Mouse (Mus musculus) intestine, embryonic 14.5 days (tissue): ENCODE data around the gene Lmbrd1. TPM values are rescaled to one million over a fixed set of nuclear protein-coding genes. Genes with fewer than 3 reads are reported as not detected.

Experiments used
- ATAC-seq: fragments of 200-750 bp; cut with Nextera tagmentation; replicated peaks from 2 replicates; pipeline ENCODE4 v1.8.0; 2017; ENCODE audit warnings: low read depth, moderate number of reproducible peaks, moderate TSS enrichment, moderate library complexity; ENCODE audit not compliant: low FRiP score, low TSS enrichment
- DNase-seq: peaks from one replicate; pipeline ENCODE4 v3.0.0-alpha.2; 2018; ENCODE audit warnings: low spot score
- H3K27ac ChIP-seq: fragments of 300-500 bp; sonication (generic); 2 replicates; pipeline ENCODE4 v1.5.1; 2014; ENCODE audit warnings: low read depth, mild to moderate bottlenecking, control low read depth
- H3K27me3 ChIP-seq: fragments of 300-500 bp; sonication (generic); replicated peaks from 2 replicates; pipeline ENCODE4 v1.6.1; 2014; ENCODE audit warnings: low read length, control low read depth; ENCODE audit not compliant: control insufficient read depth, insufficient read depth
- H3K36me3 ChIP-seq: fragments of 300-500 bp; sonication (generic); 2 replicates; pipeline ENCODE4 v1.6.1; 2014; ENCODE audit warnings: low read length, control low read depth; ENCODE audit not compliant: control insufficient read depth, insufficient read depth
- H3K4me1 ChIP-seq: fragments of 300-500 bp; sonication (generic); replicated peaks from 2 replicates; pipeline ENCODE4 v1.6.1; 2014; ENCODE audit warnings: low read length, control low read depth, mixed read lengths; ENCODE audit not compliant: control insufficient read depth, insufficient read depth
- H3K4me2 ChIP-seq: fragments of 300-500 bp; sonication (generic); 2 replicates; pipeline ENCODE4 v1.6.1; 2014; ENCODE audit warnings: low read length
- H3K4me3 ChIP-seq: fragments of 300-500 bp; sonication (generic); 2 replicates; pipeline ENCODE4 v1.5.1; 2014; ENCODE audit warnings: low read depth, low read length, control low read depth, mixed read lengths
- H3K9ac ChIP-seq: fragments of 300-500 bp; sonication (generic); 2 replicates; pipeline ENCODE4 v1.6.1; 2014; ENCODE audit warnings: mild to moderate bottlenecking, low read length
- H3K9me3 ChIP-seq: fragments of 300-500 bp; sonication (generic); 2 replicates; pipeline ENCODE4 v1.6.1; 2016; ENCODE audit warnings: low read length, control low read depth; ENCODE audit not compliant: control insufficient read depth
- WGBS: fragments of 180-500 bp; shearing (Covaris S2); extraction: QIAGEN DNeasy Blood & Tissue Kit; methylation state at CpG from one replicate; pipeline ENCODE4 v1.1.7; 2014; 5-methylcytosine and 5-hydroxymethylcytosine counted together
- polyA plus RNA-seq: library from polyadenylated mRNA; unstranded; fragments of >200 nt; fragmentation: Nextera tagmentation; extraction: Ambion mirVana; gene quantifications from 2 replicates; pipeline ENCODE4 v1.2.1, GENCODE M21; 2014

Gene Lmbrd1
- polyA plus RNA-seq, 1 experiment from 2014 or later = 31.3 TPM

DNA sequence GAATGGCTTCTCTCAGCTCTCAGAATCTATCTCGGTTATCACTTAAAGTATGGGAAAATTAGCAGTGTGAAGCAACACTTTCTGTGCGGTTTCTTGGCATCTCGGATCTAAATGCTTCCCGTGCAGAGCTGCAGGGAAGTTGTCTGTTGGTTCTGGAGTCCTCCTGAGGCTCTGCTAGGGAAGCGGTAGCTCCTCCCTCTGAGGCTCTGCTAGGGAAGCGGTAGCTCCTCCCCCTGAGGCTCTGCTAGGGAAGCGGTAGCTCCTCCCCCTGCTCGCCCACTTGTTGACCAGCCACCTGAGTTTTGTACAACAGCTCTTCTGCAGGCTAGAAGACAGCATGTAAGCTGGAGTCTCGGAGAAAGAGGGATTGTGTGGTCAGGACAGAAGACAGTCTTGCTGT, 20.9 kb downstream of the Lmbrd1 start:
- Histone ChIP-seq H3K36me3 (no peaks in the 10 kb centered on the region), H3K4me3 (no peak overlapping the region), H3K27ac (no peak overlapping the region), H3K4me2 (peak overlapping the region; percentile 15), H3K9ac (no peak overlapping the region), H3K4me1 (peaks cover 8% of the 10 kb centered on the region), H3K9me3 (no peaks in the 10 kb centered on the region), H3K27me3 (no peaks in the 10 kb centered on the region)
- ATAC-seq (peak; percentile 77), DNase-seq (peak; percentile 56)
- 20% methylated on average over 9 of the region's 9 CpGs for WGBS

GRCm38 (mm10) chr1:24700241-24700640, 21.8 kb downstream of the Lmbrd1 start:
- H3K9ac ChIP-seq = no peak overlapping the region
- peaks cover 8% of the 10 kb centered on the region for H3K4me1 ChIP-seq
- H3K4me3 ChIP-seq = no peak overlapping the region
- 0 out of 2 replicates have a peak, but pooled peaks have one; percentile 34 for ATAC-seq
- no peaks in the 10 kb centered on the region for H3K9me3 ChIP-seq
- no peaks in the 10 kb centered on the region for H3K27me3 ChIP-seq
- 62% methylated on average over 5 of the region's 5 CpGs for WGBS
- H3K27ac ChIP-seq = no peak overlapping the region
- H3K36me3 ChIP-seq = peaks cover 2% of the 10 kb centered on the region; the same call in 1 of the 2 replicates
- DNase-seq = no peak
- H3K4me2 ChIP-seq = no peak overlapping the region

- no peak for ATAC-seq
- WGBS = 78% methylated on average over 6 of the region's 6 CpGs
- no peak for DNase-seq
Observed at GRCm38 (mm10) chr1:24703821-24704220, 25.4 kb downstream of the Lmbrd1 start.

GRCm38 (mm10) chr1:24716301-24716700, 37.9 kb downstream of the Lmbrd1 start:
- no peaks in the 10 kb centered on the region for H3K4me1 ChIP-seq
- no peak overlapping the region for H3K4me2 ChIP-seq
- peaks cover 3% of the 10 kb centered on the region; the same call in 1 of the 2 replicates for H3K9me3 ChIP-seq
- H3K27me3 ChIP-seq = no peaks in the 10 kb centered on the region
- no peak for DNase-seq
- no peak for ATAC-seq
- no peak overlapping the region for H3K9ac ChIP-seq
- H3K27ac ChIP-seq = no peak overlapping the region
- H3K4me3 ChIP-seq = no peak overlapping the region
- WGBS = 90% methylated on average over 4 of the region's 4 CpGs
- H3K36me3 ChIP-seq = peaks cover 23% of the 10 kb centered on the region

More at GRCm38 (mm10) chr1:24703821-24704220, 25.4 kb downstream of the Lmbrd1 start:
- Histone ChIP-seq H3K36me3 (peaks cover 12% of the 10 kb centered on the region; the same call in 1 of the 2 replicates), H3K9ac (no peak overlapping the region), H3K4me1 (peaks cover 6% of the 10 kb centered on the region), H3K9me3 (no peaks in the 10 kb centered on the region), H3K4me3 (no peak overlapping the region), H3K27me3 (no peaks in the 10 kb centered on the region), H3K27ac (no peak overlapping the region), H3K4me2 (no peak overlapping the region)

DNA sequence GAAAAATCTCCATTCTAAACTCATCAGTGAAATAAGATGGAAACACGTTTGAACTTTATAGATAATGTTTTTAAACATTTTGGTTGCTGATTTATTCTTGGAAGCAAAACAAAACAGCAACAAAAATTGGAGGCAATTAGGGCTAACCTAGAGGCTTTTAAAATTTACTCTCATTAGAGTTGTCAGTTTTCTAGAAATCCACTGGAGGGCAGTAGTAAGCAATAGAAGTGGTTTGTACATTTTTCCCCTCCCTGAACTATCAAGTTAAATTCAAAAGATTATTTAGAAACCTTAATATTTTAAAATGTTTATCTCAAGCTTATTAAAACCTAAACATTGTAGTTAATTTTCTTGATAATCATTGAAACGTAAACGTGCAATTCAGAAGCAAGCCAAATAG, 41.2 kb downstream of the Lmbrd1 start:
- Histone ChIP-seq H3K9me3 (peaks cover 3% of the 10 kb centered on the region; the same call in 1 of the 2 replicates), H3K27ac (no peak overlapping the region), H3K36me3 (peaks cover 23% of the 10 kb centered on the region), H3K4me1 (no peaks in the 10 kb centered on the region), H3K4me2 (no peak overlapping the region), H3K27me3 (no peaks in the 10 kb centered on the region), H3K9ac (no peak overlapping the region), H3K4me3 (no peak overlapping the region)
- DNase-seq (no peak), ATAC-seq (no peak)
- WGBS = 56% methylated on average over 3 of the region's 3 CpGs

DNA sequence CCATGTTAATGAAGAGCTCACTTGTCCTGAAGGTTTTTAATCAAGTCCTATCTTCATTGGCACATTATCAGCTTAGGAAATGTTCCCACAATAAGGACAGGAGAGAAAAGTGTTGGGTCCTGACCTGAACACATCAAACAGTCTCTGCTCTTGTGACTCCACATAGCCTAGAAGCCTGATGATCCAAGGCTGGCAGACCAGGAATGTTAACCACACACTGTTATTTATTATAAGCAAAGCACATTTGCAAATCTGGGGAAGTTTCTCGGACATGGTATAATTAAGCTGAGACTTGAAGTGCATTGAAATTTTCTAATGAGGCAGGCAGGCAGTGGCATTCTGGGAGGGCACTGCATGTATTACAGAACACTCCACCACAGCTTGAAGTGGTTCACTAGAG, 41.8 kb downstream of the Lmbrd1 start:
- DNase-seq = no peak
- peaks cover 3% of the 10 kb centered on the region; the same call in 1 of the 2 replicates for H3K9me3 ChIP-seq

DNA sequence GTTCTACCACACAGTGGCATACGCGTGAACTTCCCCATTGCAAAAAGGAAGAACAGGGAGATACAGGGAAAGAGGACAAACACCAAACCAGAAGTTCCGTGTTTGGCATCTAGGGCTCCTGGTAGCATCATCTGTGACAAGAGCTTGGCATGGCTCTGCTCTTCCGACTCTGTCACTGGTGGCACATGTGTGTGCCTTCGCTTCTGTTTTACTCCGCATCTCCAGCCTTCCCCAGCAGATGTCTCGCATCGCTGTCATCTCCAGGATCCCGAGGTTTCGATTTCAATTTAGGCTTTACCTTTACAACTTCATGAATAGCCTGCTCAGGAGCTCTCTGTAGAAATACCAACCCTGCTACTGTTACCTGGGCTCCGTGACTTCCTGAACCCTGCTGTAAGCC, 51.4 kb downstream of the Lmbrd1 start:
- Histone ChIP-seq H3K4me2 (no peak overlapping the region), H3K27me3 (no peaks in the 10 kb centered on the region), H3K36me3 (peaks cover 39% of the 10 kb centered on the region), H3K9me3 (no peaks in the 10 kb centered on the region), H3K4me3 (no peak overlapping the region), H3K27ac (no peak overlapping the region), H3K4me1 (no peaks in the 10 kb centered on the region), H3K9ac (no peak overlapping the region)
- 94% methylated on average over 11 of the region's 11 CpGs for whole genome bisulfite sequencing
- DNase-seq (no peak), ATAC-seq (no peak)

More for the DNA sequence above, 41.8 kb downstream of the Lmbrd1 start:
- no peak overlapping the region for H3K4me3 ChIP-seq
- peaks cover 18% of the 10 kb centered on the region for H3K36me3 ChIP-seq
- no peak overlapping the region for H3K9ac ChIP-seq
- no peak overlapping the region for H3K27ac ChIP-seq
- H3K27me3 ChIP-seq = no peaks in the 10 kb centered on the region
- 73% methylated on average over 1 of the region's 1 CpGs for WGBS
- H3K4me2 ChIP-seq = no peak overlapping the region
- no peaks in the 10 kb centered on the region for H3K4me1 ChIP-seq
- no peak for ATAC-seq

- peaks cover 39% of the 10 kb centered on the region for H3K36me3 ChIP-seq
- H3K27me3 ChIP-seq = no peaks in the 10 kb centered on the region
- H3K27ac ChIP-seq = no peak overlapping the region
- WGBS = 91% methylated on average over 3 of the region's 3 CpGs
- no peak for ATAC-seq
- H3K4me1 ChIP-seq = no peaks in the 10 kb centered on the region
- H3K9me3 ChIP-seq = no peaks in the 10 kb centered on the region
- no peak overlapping the region for H3K4me3 ChIP-seq
- no peak overlapping the region for H3K9ac ChIP-seq
- DNase-seq = no peak
- no peak overlapping the region for H3K4me2 ChIP-seq
Observed at GRCm38 (mm10) chr1:24732286-24732685, 53.9 kb downstream of the Lmbrd1 start.

- Histone ChIP-seq H3K9me3 (no peaks in the 10 kb centered on the region), H3K9ac (no peak overlapping the region), H3K36me3 (peaks cover 23% of the 10 kb centered on the region), H3K27ac (no peak overlapping the region), H3K4me3 (no peak overlapping the region), H3K27me3 (no peaks in the 10 kb centered on the region), H3K4me2 (no peak overlapping the region), H3K4me1 (no peaks in the 10 kb centered on the region)
- ATAC-seq (no peak), DNase-seq (no peak)
- WGBS = 53% methylated on average over 5 of the region's 5 CpGs
Observed at GRCm38 (mm10) chr1:24734866-24735265, 56.4 kb downstream of the Lmbrd1 start.
